Mouse (Mus musculus) CH12.LX (cell line): ENCODE results near the gene Ikzf2. TPM values are rescaled to one million over a fixed set of nuclear protein-coding genes. Genes with fewer than 3 reads are reported as not detected.

Experiments used
- DNase-seq: peaks from one replicate; pipeline ENCODE4 v3.0.0-alpha.2; 2013; ENCODE audit errors: extremely low read depth
- H3K27ac ChIP-seq: 2 replicates; pipeline ENCODE4 v1.5.1; 2012; ENCODE audit warnings: low read depth, mild to moderate bottlenecking, control low read depth, moderate library complexity; ENCODE audit not compliant: insufficient read depth
- H3K27me3 ChIP-seq: replicated peaks from 2 replicates; pipeline ENCODE3; 2012; ENCODE audit warnings: inconsistent platforms
- H3K36me3 ChIP-seq, 2 experiments: replicated peaks in 1 of 2; 2 replicates each; pipeline versions ENCODE3 to v1.6.1; 2012; ENCODE audit warnings: inconsistent platforms in 1 of 2, low read length in 1 of 2, mild to moderate bottlenecking in 1 of 2, mixed read lengths in 1 of 2, moderate library complexity in 1 of 2; ENCODE audit not compliant: control insufficient read depth in 1 of 2, insufficient read depth in 1 of 2
- H3K4me1 ChIP-seq, 2 experiments: 2 replicates each; pipeline ENCODE4 v1.6.1; 2012; ENCODE audit warnings: inconsistent platforms in 1 of 2, moderate library complexity in 1 of 2; ENCODE audit not compliant: insufficient read depth in 2 of 2, control insufficient read depth in 1 of 2
- H3K4me2 ChIP-seq: 2 replicates; pipeline ENCODE4 v1.6.1; 2012; ENCODE audit warnings: low read depth, mild to moderate bottlenecking, control low read depth; ENCODE audit not compliant: poor library complexity, insufficient read depth, severe bottlenecking
- H3K4me3 ChIP-seq, 3 experiments: fragments of 150-350 bp in 1 of 3; sonication (generic) in 1 of 3; replicated peaks in 1 of 3; 2 replicates each; pipeline versions ENCODE3 to v1.5.1; 2011 to 2012; ENCODE audit warnings: low read depth in 2 of 3, low read length in 2 of 3, mild to moderate bottlenecking in 2 of 3, moderate library complexity in 2 of 3, control low read depth in 1 of 3, improper control_type of control experiment in 1 of 3, inconsistent platforms in 1 of 3, mixed read lengths in 1 of 3; ENCODE audit not compliant: poor library complexity in 1 of 3
- H3K79me2 ChIP-seq: replicated peaks from 2 replicates; pipeline ENCODE4 v1.6.1; 2012; ENCODE audit warnings: mild to moderate bottlenecking, moderate library complexity; ENCODE audit not compliant: control insufficient read depth, poor library complexity, insufficient read depth, severe bottlenecking; ENCODE audit errors: extremely low read depth
- H3K9ac ChIP-seq: 2 replicates; pipeline ENCODE4 v1.6.1; 2012; ENCODE audit warnings: low read depth, mild to moderate bottlenecking, control low read depth, moderate library complexity; ENCODE audit not compliant: insufficient read depth
- H3K9me3 ChIP-seq: replicated peaks from 2 replicates; pipeline ENCODE3; 2012; ENCODE audit warnings: low read length, inconsistent platforms, mixed read lengths
- BHLHE40 ChIP-seq: IDR thresholded peaks from 2 replicates; pipeline ENCODE4 v1.6.1; 2011; ENCODE audit warnings: mild to moderate bottlenecking, low read depth, low read length, improper control_type of control experiment
- CHD1 ChIP-seq: IDR thresholded peaks from 2 replicates; pipeline ENCODE4 v1.6.1; 2012; ENCODE audit warnings: low read depth, low read length, improper control_type of control experiment, inconsistent platforms
- CHD2 ChIP-seq: IDR thresholded peaks from 2 replicates; pipeline ENCODE4 v1.6.1; 2011; ENCODE audit warnings: low read length, improper control_type of control experiment
- CTCF ChIP-seq, 2 experiments: IDR thresholded peaks in 1 of 2; conservative IDR thresholded peaks in 1 of 2; 2 replicates each; pipeline ENCODE4 v1.5.1; 2011 to 2012; ENCODE audit warnings: low read depth in 2 of 2, low read length in 2 of 2, improper control_type of control experiment in 1 of 2, inconsistent platforms in 1 of 2, mild to moderate bottlenecking in 1 of 2, moderate library complexity in 1 of 2
- E2F4 ChIP-seq: IDR thresholded peaks from 2 replicates; pipeline ENCODE4 v1.6.1; 2011; ENCODE audit warnings: low read depth, low read length, improper control_type of control experiment; ENCODE audit not compliant: insufficient replicate concordance
- ETS1 ChIP-seq: conservative IDR thresholded peaks from 2 replicates; pipeline ENCODE4 v1.6.1; 2012; ENCODE audit warnings: low read depth, mild to moderate bottlenecking, inconsistent platforms, low read length, improper control_type of control experiment, moderate library complexity
- GABPA ChIP-seq: IDR thresholded peaks from 2 replicates; pipeline ENCODE4 v1.6.1; 2012; ENCODE audit warnings: low read depth, low read length, improper control_type of control experiment, inconsistent platforms; ENCODE audit not compliant: insufficient replicate concordance
- JUN ChIP-seq: IDR thresholded peaks from 2 replicates; pipeline ENCODE4 v1.6.1; 2011; ENCODE audit warnings: low read depth, mild to moderate bottlenecking, low read length, improper control_type of control experiment, moderate library complexity; ENCODE audit not compliant: insufficient read depth
- KAT2A ChIP-seq: IDR thresholded peaks from 2 replicates; pipeline ENCODE4 v1.6.1; 2012; ENCODE audit warnings: low read length, improper control_type of control experiment, inconsistent platforms; ENCODE audit not compliant: insufficient replicate concordance
- MAFK ChIP-seq: IDR thresholded peaks from 2 replicates; pipeline ENCODE4 v1.6.1; 2011; ENCODE audit warnings: low read length, improper control_type of control experiment; ENCODE audit not compliant: insufficient replicate concordance
- MAX ChIP-seq: IDR thresholded peaks from 2 replicates; pipeline ENCODE4 v1.6.1; 2011; ENCODE audit warnings: low read length, improper control_type of control experiment
- MXI1 ChIP-seq: IDR thresholded peaks from 2 replicates; pipeline ENCODE4 v1.6.1; 2011; ENCODE audit warnings: mild to moderate bottlenecking, low read depth, low read length, improper control_type of control experiment
- NELFE ChIP-seq: IDR thresholded peaks from 2 replicates; pipeline ENCODE4 v1.6.1; 2011; ENCODE audit warnings: low read depth, low read length, improper control_type of control experiment
- PAX5 ChIP-seq: IDR thresholded peaks from 2 replicates; pipeline ENCODE4 v1.6.1; 2012; ENCODE audit warnings: low read length, inconsistent platforms, mixed read lengths
- POLR2A ChIP-seq: IDR thresholded peaks from 2 replicates; pipeline ENCODE4 v1.6.1; 2011; ENCODE audit warnings: low read depth, mild to moderate bottlenecking, improper control_type of control experiment, low read length
- RAD21 ChIP-seq: IDR thresholded peaks from 2 replicates; pipeline ENCODE4 v1.6.1; 2011; ENCODE audit warnings: low read depth, mild to moderate bottlenecking, low read length, improper control_type of control experiment, moderate library complexity
- RCOR1 ChIP-seq: conservative IDR thresholded peaks from 2 replicates; pipeline ENCODE4 v1.6.1; 2012; ENCODE audit warnings: low read depth, mild to moderate bottlenecking, inconsistent platforms, low read length, improper control_type of control experiment
- SIN3A ChIP-seq: IDR thresholded peaks from 2 replicates; pipeline ENCODE4 v1.6.1; 2012; ENCODE audit warnings: low read length, improper control_type of control experiment, inconsistent platforms
- TBP ChIP-seq: conservative IDR thresholded peaks from 2 replicates; pipeline ENCODE4 v1.6.1; 2011; ENCODE audit warnings: low read depth, low read length, improper control_type of control experiment
- TCF12 ChIP-seq: IDR thresholded peaks from 2 replicates; pipeline ENCODE4 v1.6.1; 2014; ENCODE audit warnings: low read depth, mild to moderate bottlenecking, inconsistent platforms, low read length, improper control_type of control experiment
- UBTF ChIP-seq: IDR thresholded peaks from 2 replicates; pipeline ENCODE4 v1.6.1; 2012; ENCODE audit warnings: low read depth, mild to moderate bottlenecking, inconsistent platforms, low read length, improper control_type of control experiment, moderate library complexity
- USF1 ChIP-seq: IDR thresholded peaks from 2 replicates; pipeline ENCODE4 v1.6.1; 2014; ENCODE audit warnings: low read depth, mild to moderate bottlenecking, inconsistent platforms, low read length, improper control_type of control experiment
- ZC3H11A ChIP-seq: IDR thresholded peaks from 2 replicates; pipeline ENCODE4 v1.6.1; 2012; ENCODE audit warnings: low read depth, mild to moderate bottlenecking, inconsistent platforms, low read length, improper control_type of control experiment
- ZMIZ1 ChIP-seq: IDR thresholded peaks from 2 replicates; pipeline ENCODE4 v1.6.1; 2012; ENCODE audit warnings: low read depth, mild to moderate bottlenecking, inconsistent platforms, low read length, improper control_type of control experiment
- dilution Hi-C: fragments of 300-500 bp; cut with MboI; formaldehyde crosslinking; loops from 2 replicates; pipeline ENCODE4 v1.14.3; 2020; ENCODE audit warnings: low sequenced_read_pairs; ENCODE audit not compliant: extremely low pct_unique_long_range_greater_than_20kb, extremely low pct_ligation_motif_present
- in situ Hi-C: fragments of 300-500 bp; cut with MboI; formaldehyde crosslinking; loops from 3 replicates; pipeline ENCODE4 v1.14.3; 2019; ENCODE audit warnings: low sequenced_read_pairs, low pct_ligation_motif_present, low pct_unique_long_range_greater_than_20kb, mixed read lengths
- polyA plus RNA-seq: library from polyadenylated mRNA; unstranded; fragments of >175 nt; gene quantifications from 2 replicates; pipeline ENCODE4 v1.2.1, GENCODE M21; 2012; ENCODE audit warnings: low read depth; ENCODE audit not compliant: insufficient read length
- total RNA-seq, 2 experiments: library from RNA; depleted of rRNA; stranded (reverse); fragments of 300-350 nt in 1 of 2; fragments of >200 nt in 1 of 2; gene quantifications; 2 replicates each; pipeline ENCODE4 v1.2.3; 2012 to 2014

Gene Ikzf2
- total and polyA plus RNA-seq, 3 experiments: not detected

- Histone ChIP-seq H3K79me2 (no peaks in the 10 kb centered on the region), H3K27ac (no peak overlapping the region), H3K9me3 (no peaks in the 10 kb centered on the region), H3K9ac (no peak overlapping the region), H3K4me2 (no peak overlapping the region), H3K4me3 (no peak overlapping the region), H3K4me1 (no peaks in the 10 kb centered on the region), H3K27me3 (no peaks in the 10 kb centered on the region), H3K36me3 (no peaks in the 10 kb centered on the region)
- no peak for DNase-seq
- TF ChIP-seq RAD21: no peak
- TF ChIP-seq BHLHE40: no peak
- TF ChIP-seq MAFK: no peak
- TF ChIP-seq UBTF: no peak
- TF ChIP-seq SIN3A: no peak
- TF ChIP-seq PAX5: no peak
- TF ChIP-seq CHD2: no peak
- TF ChIP-seq ZMIZ1: no peak
- no peak for TF ChIP-seq GABPA
- no peak for TF ChIP-seq KAT2A
- TF ChIP-seq USF1: no peak
- no peak for TF ChIP-seq NELFE
- dilution Hi-C loops: no loop called here
- in situ Hi-C loops: no loop called here
Measured at GRCm38 (mm10) chr1:69528696-69529095, 158.3 kb downstream of the Ikzf2 start.

GRCm38 (mm10) chr1:69521656-69522055, 165.4 kb downstream of the Ikzf2 start:
- Histone ChIP-seq H3K27me3 (no peaks in the 10 kb centered on the region), H3K27ac (no peak overlapping the region), H3K9me3 (no peaks in the 10 kb centered on the region), H3K4me1 (peaks cover 0 to 5% of the 10 kb centered on the region in 2 experiments; a peak in 1 of 4 replicates), H3K4me2 (no peak overlapping the region), H3K79me2 (no peaks in the 10 kb centered on the region), H3K9ac (no peak overlapping the region), H3K4me3 (no peak overlapping the region), H3K36me3 (no peaks in the 10 kb centered on the region)
- in situ Hi-C loops: no loop called here
- no peak for DNase-seq
- no peak for TF ChIP-seq MAX
- TF ChIP-seq TCF12: no peak
- TF ChIP-seq UBTF: no peak
- no peak for TF ChIP-seq E2F4
- TF ChIP-seq CTCF (conservative IDR thresholded peaks at IDR 0.05 in 1 of 2, IDR thresholded peaks at IDR 0.05 in 1 of 2; ENCODE audit: low read depth in 2 of 2, low read length in 2 of 2): no peak
- TF ChIP-seq CHD1: no peak
- TF ChIP-seq JUN: no peak
- TF ChIP-seq MXI1: no peak
- TF ChIP-seq MAFK: no peak
- TF ChIP-seq ZC3H11A: no peak
- TF ChIP-seq POLR2A: no peak
- TF ChIP-seq TBP: no peak
- no peak for TF ChIP-seq ETS1
- TF ChIP-seq KAT2A: no peak
- no peak for TF ChIP-seq RCOR1
- dilution Hi-C loops: no loop called here
